Mouse (Mus musculus): Measurements from ENCODE around the gene Cldn18. TPM values are rescaled to one million over a fixed set of nuclear protein-coding genes. Genes with fewer than 3 reads are reported as not detected.
A peak's percentile ranks its signal among the peaks of the same experiment; 100 is the strongest.

The Cldn18 gene
- total RNA-seq (2012; rRNA removed) = 0.09 TPM in 1 of 2 replicates, not detected in the other

- no peaks in the 10 kb centered on the region for H3K36me3 ChIP-seq (ENCODE audit: control insufficient read depth, insufficient read depth, low read length, poor library complexity, severe bottlenecking)
- in situ Hi-C loops (cut with MboI; ENCODE audit: low sequenced_read_pairs in 2 of 2, unreplicated experiment in 2 of 2) = no loop called here
- H3K9ac ChIP-seq (ENCODE audit: insufficient read depth, low read depth, low read length, poor library complexity, severe bottlenecking) = no peak within 1 kb of the TSS
- H3K4me3 ChIP-seq (ENCODE audit: insufficient read depth in 1 of 2, low read depth in 1 of 2, low read length in 2 of 2, poor library complexity in 1 of 2, severe bottlenecking in 1 of 2) = peak within 1 kb of the TSS in 1 of 2 experiments; percentile 52; a peak in 1 of 4 replicates
- no peak for DNase-seq (ENCODE audit: low read depth, low spot score)
- TF ChIP-seq MAFK (IDR thresholded peaks at IDR 0.05; ENCODE audit: insufficient read depth, low read depth, low read length) (no peak), HCFC1 (IDR thresholded peaks at IDR 0.05; ENCODE audit: borderline replicate concordance, insufficient read depth, low read length) (no peak), ZC3H11A (IDR thresholded peaks at IDR 0.05; ENCODE audit: borderline replicate concordance, low read depth, low read length) (no peak), ZNF384 (IDR thresholded peaks at IDR 0.05; ENCODE audit: low read depth, low read length) (no peak), CHD2 (IDR thresholded peaks at IDR 0.05; ENCODE audit: low read depth, low read length) (no peak)
- no peaks in the 10 kb centered on the region for H3K4me1 ChIP-seq (ENCODE audit: control insufficient read depth in 2 of 2, insufficient read depth in 2 of 2, low read length in 2 of 2, poor library complexity in 1 of 2)
- no peak within 1 kb of the TSS for H3K27ac ChIP-seq (ENCODE audit: insufficient read depth, low read depth, low read length, poor library complexity, severe bottlenecking)
- no peaks in the 10 kb centered on the region for H3K9me3 ChIP-seq (ENCODE audit: control insufficient read depth, insufficient read depth, low read depth, low read length)
These were observed at the start of gene Cldn18 for GRCm38 (mm10) chr9:99717134-99717533. Gene Cldn18, minus strand, starts transcription at chr9:99717267.

- in situ Hi-C loops (cut with MboI; ENCODE audit: low sequenced_read_pairs in 2 of 2, unreplicated experiment in 2 of 2) = loop anchor here in 1 of 2 experiments (25.0 kb wide), 1 partner anchor 624 kb away; no protein-coding TSS in a partner anchor
- H3K4me1 ChIP-seq (ENCODE audit: control insufficient read depth in 2 of 2, insufficient read depth in 2 of 2, low read length in 2 of 2, poor library complexity in 1 of 2) = no peaks in the 10 kb centered on the region
- H3K27ac ChIP-seq (ENCODE audit: insufficient read depth, low read depth, low read length, poor library complexity, severe bottlenecking) = no peak overlapping the region
- TF ChIP-seq ZNF384 (IDR thresholded peaks at IDR 0.05; ENCODE audit: low read depth, low read length) (peak; percentile 46; the same call in 1 of the 2 replicates), CHD2 (IDR thresholded peaks at IDR 0.05; ENCODE audit: low read depth, low read length) (no peak), MAFK (IDR thresholded peaks at IDR 0.05; ENCODE audit: insufficient read depth, low read depth, low read length) (no peak), HCFC1 (IDR thresholded peaks at IDR 0.05; ENCODE audit: borderline replicate concordance, insufficient read depth, low read length) (no peak), ZC3H11A (IDR thresholded peaks at IDR 0.05; ENCODE audit: borderline replicate concordance, low read depth, low read length) (peak; percentile 68; the same call in 1 of the 2 replicates)
- H3K4me3 ChIP-seq (ENCODE audit: insufficient read depth in 1 of 2, low read depth in 1 of 2, low read length in 2 of 2, poor library complexity in 1 of 2, severe bottlenecking in 1 of 2) = no peak overlapping the region
- DNase-seq (ENCODE audit: low read depth, low spot score) = peak; percentile 25
- H3K36me3 ChIP-seq (ENCODE audit: control insufficient read depth, insufficient read depth, low read length, poor library complexity, severe bottlenecking) = no peaks in the 10 kb centered on the region
- H3K9me3 ChIP-seq (ENCODE audit: control insufficient read depth, insufficient read depth, low read depth, low read length) = no peaks in the 10 kb centered on the region
- no peak overlapping the region for H3K9ac ChIP-seq (ENCODE audit: insufficient read depth, low read depth, low read length, poor library complexity, severe bottlenecking)
These were observed 46.5 kb upstream of the Cldn18 start for GRCm38 (mm10) chr9:99763530-99763929.

GRCm38 (mm10) chr9:99750272-99750671, 33.2 kb upstream of the Cldn18 start:
- DNase-seq (ENCODE audit: low read depth, low spot score) = no peak
- Histone ChIP-seq H3K9ac (ENCODE audit: insufficient read depth, low read depth, low read length, poor library complexity, severe bottlenecking) (no peak overlapping the region), H3K36me3 (ENCODE audit: control insufficient read depth, insufficient read depth, low read length, poor library complexity, severe bottlenecking) (no peaks in the 10 kb centered on the region), H3K4me3 (ENCODE audit: insufficient read depth in 1 of 2, low read depth in 1 of 2, low read length in 2 of 2, poor library complexity in 1 of 2, severe bottlenecking in 1 of 2) (no peak overlapping the region), H3K9me3 (ENCODE audit: control insufficient read depth, insufficient read depth, low read depth, low read length) (no peaks in the 10 kb centered on the region), H3K4me1 (ENCODE audit: control insufficient read depth in 2 of 2, insufficient read depth in 2 of 2, low read length in 2 of 2, poor library complexity in 1 of 2) (no peaks in the 10 kb centered on the region), H3K27ac (ENCODE audit: insufficient read depth, low read depth, low read length, poor library complexity, severe bottlenecking) (no peak overlapping the region)
- no peak for TF ChIP-seq ZNF384 (IDR thresholded peaks at IDR 0.05; ENCODE audit: low read depth, low read length)
- no peak for TF ChIP-seq ZC3H11A (IDR thresholded peaks at IDR 0.05; ENCODE audit: borderline replicate concordance, low read depth, low read length)
- TF ChIP-seq MAFK (IDR thresholded peaks at IDR 0.05; ENCODE audit: insufficient read depth, low read depth, low read length) = no peak
- in situ Hi-C loops (cut with MboI; ENCODE audit: low sequenced_read_pairs in 2 of 2, unreplicated experiment in 2 of 2) = loop anchor here in 1 of 2 experiments (25.0 kb wide), 1 partner anchor 637 kb away; no protein-coding TSS in a partner anchor

- Histone ChIP-seq H3K4me1 (ENCODE audit: control insufficient read depth in 2 of 2, insufficient read depth in 2 of 2, low read length in 2 of 2, poor library complexity in 1 of 2) (no peaks in the 10 kb centered on the region), H3K9me3 (ENCODE audit: control insufficient read depth, insufficient read depth, low read depth, low read length) (peaks cover 2% of the 10 kb centered on the region; the same call in 1 of the 2 replicates), H3K27ac (ENCODE audit: insufficient read depth, low read depth, low read length, poor library complexity, severe bottlenecking) (no peak overlapping the region), H3K36me3 (ENCODE audit: control insufficient read depth, insufficient read depth, low read length, poor library complexity, severe bottlenecking) (no peaks in the 10 kb centered on the region), H3K4me3 (ENCODE audit: insufficient read depth in 1 of 2, low read depth in 1 of 2, low read length in 2 of 2, poor library complexity in 1 of 2, severe bottlenecking in 1 of 2) (no peak overlapping the region), H3K9ac (ENCODE audit: insufficient read depth, low read depth, low read length, poor library complexity, severe bottlenecking) (no peak overlapping the region)
- TF ChIP-seq ZC3H11A (IDR thresholded peaks at IDR 0.05; ENCODE audit: borderline replicate concordance, low read depth, low read length) = no peak
- TF ChIP-seq MAFK (IDR thresholded peaks at IDR 0.05; ENCODE audit: insufficient read depth, low read depth, low read length) = no peak
- no peak for DNase-seq (ENCODE audit: low read depth, low spot score)
- in situ Hi-C loops (cut with MboI; ENCODE audit: low sequenced_read_pairs in 2 of 2, unreplicated experiment in 2 of 2) = no loop called here
These were observed 31.2 kb upstream of the Cldn18 start for GRCm38 (mm10) chr9:99748279-99748678.

- TF ChIP-seq ZNF384 (IDR thresholded peaks at IDR 0.05; ENCODE audit: low read depth, low read length) (no peak), MAFK (IDR thresholded peaks at IDR 0.05; ENCODE audit: insufficient read depth, low read depth, low read length) (no peak), ZC3H11A (IDR thresholded peaks at IDR 0.05; ENCODE audit: borderline replicate concordance, low read depth, low read length) (no peak), CHD2 (IDR thresholded peaks at IDR 0.05; ENCODE audit: low read depth, low read length) (no peak), HCFC1 (IDR thresholded peaks at IDR 0.05; ENCODE audit: borderline replicate concordance, insufficient read depth, low read length) (no peak)
- in situ Hi-C loops (cut with MboI; ENCODE audit: low sequenced_read_pairs in 2 of 2, unreplicated experiment in 2 of 2) = no loop called here
- no peaks in the 10 kb centered on the region for H3K4me1 ChIP-seq (ENCODE audit: control insufficient read depth in 2 of 2, insufficient read depth in 2 of 2, low read length in 2 of 2, poor library complexity in 1 of 2)
- no peak overlapping the region for H3K4me3 ChIP-seq (ENCODE audit: insufficient read depth in 1 of 2, low read depth in 1 of 2, low read length in 2 of 2, poor library complexity in 1 of 2, severe bottlenecking in 1 of 2)
- no peaks in the 10 kb centered on the region for H3K36me3 ChIP-seq (ENCODE audit: control insufficient read depth, insufficient read depth, low read length, poor library complexity, severe bottlenecking)
- no peak overlapping the region for H3K27ac ChIP-seq (ENCODE audit: insufficient read depth, low read depth, low read length, poor library complexity, severe bottlenecking)
- no peak for DNase-seq (ENCODE audit: low read depth, low spot score)
- H3K9ac ChIP-seq (ENCODE audit: insufficient read depth, low read depth, low read length, poor library complexity, severe bottlenecking) = no peak overlapping the region
- H3K9me3 ChIP-seq (ENCODE audit: control insufficient read depth, insufficient read depth, low read depth, low read length) = peaks cover 5% of the 10 kb centered on the region; the same call in 1 of the 2 replicates
These were observed 30.7 kb upstream of the Cldn18 start for GRCm38 (mm10) chr9:99747731-99748130.

Data from ES-E14 (cell line).